Mouse (Mus musculus) gastrocnemius, postnatal 36 days (tissue): Measurements from ENCODE around the gene Fcmr. TPM values are rescaled to one million over a fixed set of nuclear protein-coding genes. Genes with fewer than 3 reads are reported as not detected.

ENCODE experiments used
- DNase-seq, 2 experiments: peaks; one replicate each; pipeline ENCODE4 v3.0.0; 2022
- intact Hi-C: fragments of 180-260 bp; cut with DNase I; formaldehyde crosslinking; loops from one replicate; pipeline ENCODE4 v1.15.1; 2025
- total RNA-seq, 2 experiments: library from RNA; stranded (reverse); gene quantifications; 2 replicates each; pipeline ENCODE4 v1.2.3; 2021

The Fcmr gene
- total RNA-seq, 2 experiments from 2014 or later: not detected

DNA sequence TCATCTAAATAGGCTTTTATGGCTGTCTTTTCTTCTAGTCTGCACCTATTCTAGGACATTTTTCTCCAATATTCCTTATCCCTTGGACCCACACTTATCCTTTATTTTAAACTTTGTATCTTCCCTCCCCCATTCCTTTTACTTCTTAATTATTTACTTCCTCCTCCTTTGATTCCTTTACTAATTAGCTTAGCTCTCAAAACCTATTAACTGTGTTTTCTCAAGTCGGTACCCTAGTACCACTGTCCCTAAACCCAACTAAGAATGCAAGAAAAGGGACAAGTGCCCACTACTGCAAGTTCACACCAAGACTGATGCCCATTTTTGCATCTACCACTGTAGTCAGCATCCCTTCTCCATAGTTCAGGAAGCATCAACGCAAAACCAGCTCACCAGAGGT lies 9.7 kb upstream of the Fcmr start:
- intact Hi-C loops: no loop called here
- DNase-seq: no peak

DNA sequence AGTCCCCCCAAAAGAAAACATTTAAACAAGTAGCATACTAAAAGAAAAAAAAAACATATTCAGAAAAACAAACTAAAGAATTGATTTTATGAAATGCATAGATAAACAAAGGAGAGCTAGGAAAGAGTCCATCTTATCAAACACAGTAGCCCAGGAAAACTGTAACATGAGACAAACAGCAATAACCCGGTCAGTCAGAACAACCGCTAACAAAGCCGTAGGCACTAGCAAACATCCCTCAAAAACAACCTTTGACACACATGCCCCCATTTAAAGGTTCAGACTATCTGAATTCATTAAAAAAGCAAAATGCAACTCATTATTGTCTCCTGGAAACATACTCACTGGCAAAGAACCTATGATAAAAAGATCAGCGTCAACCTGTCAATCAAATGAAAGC lies 8.0 kb upstream of the Fcmr start:
- intact Hi-C loops: no loop called here
- no peak for DNase-seq

DNA sequence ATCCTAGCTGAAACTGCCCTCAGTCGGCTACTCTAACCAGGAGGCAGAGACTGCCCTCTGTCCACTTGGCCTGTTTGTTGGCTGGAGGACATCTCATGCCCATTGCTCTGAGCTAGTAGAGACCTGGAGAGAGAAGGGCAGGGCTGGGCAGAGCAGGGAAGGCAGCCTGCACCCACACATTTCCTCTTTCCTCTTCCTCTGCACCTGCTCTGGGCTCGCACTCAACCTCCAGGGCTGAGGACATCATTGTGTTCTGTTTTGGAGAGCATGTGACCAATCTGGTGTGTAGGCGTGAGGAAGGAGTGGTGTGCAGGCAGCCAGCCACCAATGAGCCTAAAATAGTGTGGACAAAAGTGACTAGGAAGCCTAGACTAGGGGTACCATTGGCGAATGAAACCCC lies 1.2 kb upstream of the Fcmr start:
- intact Hi-C loops: no loop called here
- DNase-seq: no peak

DNA sequence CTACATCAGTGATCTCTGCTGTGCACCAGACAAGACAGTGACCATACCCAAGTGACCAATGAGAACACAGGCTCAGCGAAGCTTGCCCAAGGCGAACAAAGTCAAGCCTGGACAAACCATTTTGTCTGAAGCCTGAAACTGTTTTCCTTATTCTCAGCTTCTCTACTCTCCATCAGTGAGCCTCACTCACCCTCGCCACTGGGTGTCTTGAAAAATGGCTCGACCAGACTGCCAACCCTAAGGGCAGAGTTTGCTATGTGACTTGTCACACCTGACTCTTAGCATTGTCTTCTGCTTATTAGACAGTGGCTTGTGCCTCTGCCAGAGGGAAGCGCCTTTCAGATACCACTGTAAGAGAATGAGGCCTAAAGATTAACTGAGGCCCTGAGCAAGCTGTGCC lies 728 bp upstream of the Fcmr start:
- intact Hi-C loops: no loop called here
- DNase-seq: no peak

DNA sequence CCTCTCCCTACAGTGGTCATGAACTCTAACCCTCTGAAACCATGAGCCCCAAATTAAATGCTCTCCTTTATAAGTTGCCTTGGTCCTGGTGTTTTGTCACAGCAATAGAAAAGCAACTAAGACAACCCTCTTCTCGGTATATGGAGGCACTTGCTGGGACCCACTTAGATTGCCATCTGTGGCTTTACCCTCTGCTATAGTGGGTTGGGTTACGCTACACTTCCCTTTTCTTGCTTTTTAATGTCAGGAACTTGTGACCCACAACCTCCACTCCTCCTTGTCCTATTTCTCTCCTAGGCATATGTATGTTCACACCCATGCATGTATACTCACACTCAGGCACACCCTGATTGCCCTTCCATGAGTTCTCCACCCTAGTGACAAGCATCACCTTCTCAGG lies 7.4 kb downstream of the Fcmr start:
- intact Hi-C loops: loop anchor here (10.0 kb wide), 1 partner anchor 282 kb away; the partner anchor contains the start of gene Eif2d
- no peak for DNase-seq

DNA sequence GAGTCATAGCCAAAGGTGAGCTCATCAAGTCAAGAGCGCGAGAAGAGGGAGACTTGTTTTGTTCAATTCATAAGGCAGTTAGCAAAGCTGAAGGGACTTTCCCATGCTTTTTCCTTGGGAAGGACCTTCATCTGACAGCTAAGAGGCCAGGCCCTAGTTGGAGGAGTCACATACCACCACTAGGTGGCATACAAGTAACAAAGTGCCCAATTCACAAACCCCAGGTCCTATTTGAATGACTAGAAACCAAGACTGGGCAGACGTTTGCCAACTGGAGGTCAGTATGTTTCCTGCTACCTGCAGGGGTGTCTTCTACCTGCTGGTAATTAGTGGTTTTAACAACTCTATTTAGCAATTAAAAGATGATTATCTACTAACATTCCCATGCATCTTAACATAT lies 9.7 kb downstream of the Fcmr start:
- intact Hi-C loops: loop anchor here (2.0 to 10.0 kb wide), 4 partner anchors 104 to 386 kb away; partner anchors contain the start of gene Eif2d
- no peak for DNase-seq

DNA sequence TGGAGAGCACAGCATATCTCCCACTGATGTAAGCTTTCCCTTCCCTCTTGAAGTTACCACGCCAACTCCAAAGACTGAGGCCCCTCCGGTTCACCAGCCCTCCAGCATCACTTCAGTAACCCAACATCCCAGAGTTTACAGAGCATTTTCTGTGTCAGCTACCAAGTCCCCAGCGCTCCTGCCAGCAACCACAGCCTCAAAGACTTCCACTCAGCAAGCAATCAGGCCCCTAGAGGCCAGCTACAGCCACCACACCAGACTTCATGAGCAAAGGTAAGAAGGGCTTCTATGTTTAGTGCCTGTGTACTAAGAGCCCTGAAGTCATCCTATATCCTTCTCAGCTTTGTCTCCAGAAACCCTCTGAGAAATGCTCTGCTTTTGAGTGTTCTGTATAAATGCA lies 10.4 kb downstream of the Fcmr start:
- intact Hi-C loops: loop anchor here (2.0 to 10.0 kb wide), 4 partner anchors 103 to 385 kb away; partner anchors contain the start of gene Eif2d
- DNase-seq: no peak

DNA sequence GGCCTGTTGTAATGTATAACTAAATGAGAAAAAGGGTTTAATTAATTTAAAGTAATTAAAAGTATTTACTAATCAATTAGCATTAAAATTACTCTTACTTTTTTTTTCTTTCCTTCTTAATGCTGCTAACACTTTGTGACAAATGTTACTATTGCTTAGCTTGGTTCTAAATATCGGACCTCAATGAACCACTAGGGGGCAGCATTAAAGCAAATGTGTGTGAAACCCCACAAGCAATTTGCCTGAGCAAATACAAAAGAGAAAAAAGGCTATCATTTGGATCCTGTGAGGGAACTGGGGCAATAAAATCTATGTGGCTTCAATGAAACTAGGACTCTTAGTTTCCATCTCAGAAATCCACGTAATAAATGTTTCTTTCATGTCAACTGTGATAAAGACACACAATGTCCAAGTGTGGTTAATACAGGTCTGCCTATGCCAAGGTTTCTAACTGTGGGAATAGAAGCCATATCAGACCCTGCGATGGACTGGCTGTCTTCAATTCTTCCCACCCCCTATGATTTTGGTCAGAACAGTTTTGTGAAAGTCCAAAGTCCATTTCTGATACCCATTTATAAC lies 11.6 kb downstream of the Fcmr start:
- intact Hi-C loops: loop anchor here (10.0 kb wide), 1 partner anchor 278 kb away; the partner anchor contains the start of gene Eif2d
- peak in 1 of 2 experiments; percentile 18 for DNase-seq

DNA sequence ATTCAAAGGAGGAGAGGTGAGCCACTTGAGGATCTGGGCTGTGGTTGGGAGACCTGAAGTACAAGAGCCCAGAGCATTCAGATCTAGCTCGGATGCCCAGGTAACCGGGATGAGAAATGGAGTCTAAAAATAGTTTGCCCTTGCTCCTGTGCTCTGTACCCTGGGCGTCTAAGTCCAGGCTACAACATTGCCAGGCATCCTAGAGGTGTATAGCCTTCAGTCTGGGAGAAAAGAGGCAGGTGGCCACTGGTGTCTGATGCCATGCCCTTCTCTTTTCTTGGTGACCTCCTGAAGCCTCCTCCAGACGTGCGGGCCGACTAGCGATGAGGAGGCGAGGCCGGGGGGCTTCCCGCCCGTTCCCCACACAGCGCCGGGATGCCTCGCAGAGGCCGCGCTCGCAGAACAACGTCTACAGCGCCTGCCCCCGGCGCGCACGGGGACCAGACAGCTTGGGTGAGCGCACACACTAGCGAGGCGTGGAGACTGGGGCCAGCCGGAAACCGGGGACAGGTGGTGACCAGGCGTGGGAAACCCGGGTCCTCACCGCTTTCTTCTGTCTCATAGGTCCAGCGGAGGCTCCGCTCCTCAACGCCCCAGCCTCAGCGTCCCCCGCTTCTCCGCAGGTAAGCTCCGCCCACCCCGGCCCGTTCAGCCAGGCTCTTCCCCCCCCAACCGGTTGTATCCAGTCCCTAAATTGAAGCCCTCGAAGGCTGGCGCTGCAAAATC lies 12.6 kb downstream of the Fcmr start:
- intact Hi-C loops: loop anchor here (10.0 kb wide), 1 partner anchor 277 kb away; the partner anchor contains the start of gene Eif2d
- DNase-seq: no peak

DNA sequence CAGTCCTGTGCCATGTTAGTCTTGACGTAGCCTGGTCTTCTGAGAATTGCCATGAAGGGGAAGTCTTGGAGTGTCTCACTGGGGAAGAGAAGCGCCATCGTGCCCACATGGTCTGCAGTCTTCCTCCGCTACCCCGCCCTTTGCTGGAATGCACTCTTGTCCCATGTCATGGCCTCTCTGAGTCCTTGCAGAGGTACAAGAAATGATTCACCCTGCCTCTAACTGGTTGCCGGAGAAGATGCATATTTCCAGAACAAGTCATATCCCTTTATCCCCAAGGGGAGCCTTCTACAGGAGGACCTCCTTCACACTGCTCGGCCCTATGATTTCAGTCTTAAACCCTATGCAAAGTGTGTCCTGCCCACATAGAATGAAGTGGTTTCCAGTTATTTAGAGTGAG lies 14.5 kb downstream of the Fcmr start:
- intact Hi-C loops: loop anchor here (10.0 kb wide), 1 partner anchor 275 kb away; the partner anchor contains the start of gene Eif2d
- no peak for DNase-seq

DNA sequence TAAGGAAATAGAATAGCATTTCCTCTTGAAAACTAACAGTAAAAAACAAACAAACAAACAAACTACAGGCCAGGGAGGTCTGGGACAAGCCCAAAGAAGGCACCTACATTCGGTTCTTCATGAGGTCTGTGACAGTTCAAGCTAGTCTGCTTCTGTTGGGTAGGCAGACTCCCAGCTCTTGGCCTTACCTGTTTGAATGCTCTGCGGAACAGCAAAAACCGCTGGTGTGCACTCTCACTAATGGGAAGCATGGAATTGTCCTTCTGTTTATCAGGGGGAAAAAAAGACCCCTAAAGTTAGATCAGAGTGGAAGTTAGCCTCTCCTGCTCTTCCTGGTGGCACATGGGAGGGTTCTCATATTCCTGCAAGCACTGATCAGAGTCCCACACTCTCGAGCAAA lies 17.7 kb downstream of the Fcmr start:
- intact Hi-C loops: no loop called here

DNA sequence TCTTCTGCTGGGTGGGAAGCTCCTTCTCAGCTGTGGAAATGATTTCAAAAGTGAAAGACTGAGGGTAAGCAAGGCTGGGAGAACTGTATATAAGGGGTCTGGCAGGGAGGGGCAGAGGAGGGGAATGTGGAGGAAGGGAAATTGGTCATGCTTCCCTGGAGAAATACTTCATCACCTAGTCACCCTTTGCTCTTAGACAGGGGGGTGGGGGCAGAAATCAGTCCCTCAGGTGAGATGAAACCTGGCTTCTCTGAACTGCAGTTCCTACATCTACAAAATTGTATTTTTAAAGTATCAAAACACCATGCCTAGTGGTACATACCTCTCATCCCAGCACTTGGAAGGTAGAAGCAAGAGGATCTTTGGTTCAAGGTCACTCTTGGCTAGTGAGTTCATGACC lies 21.9 kb downstream of the Fcmr start, which contains the start of gene Il24:
Gene Il24, minus strand, starts transcription at position 101 of the 400 bp plus-strand sequence.
- no peak for DNase-seq

More for the DNA sequence above, 17.7 kb downstream of the Fcmr start:
- no peak for DNase-seq

DNA sequence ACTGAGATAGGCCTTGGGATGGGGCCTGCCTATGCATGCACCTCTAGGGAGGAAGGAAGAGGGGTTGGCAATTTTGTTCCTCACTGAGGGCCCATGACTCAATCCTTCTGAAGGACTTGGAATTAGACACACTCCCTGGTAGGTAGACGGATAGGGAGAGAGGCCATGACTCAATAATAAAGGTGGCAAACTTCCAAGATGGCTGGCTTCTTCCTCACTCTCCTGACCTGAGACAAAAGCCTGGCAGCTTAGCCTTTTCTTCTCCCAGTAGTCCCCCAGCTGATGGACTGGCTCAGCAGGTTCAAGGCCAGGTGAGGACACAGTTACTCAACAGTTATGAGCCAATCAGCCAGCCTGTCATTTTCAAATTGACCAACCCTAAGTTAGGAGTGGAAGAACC lies 27.0 kb downstream of the Fcmr start:
- intact Hi-C loops: no loop called here
- DNase-seq: no peak

More for the DNA sequence above, 21.9 kb downstream of the Fcmr start, which contains the start of gene Il24:
- intact Hi-C loops: no loop called here

DNA sequence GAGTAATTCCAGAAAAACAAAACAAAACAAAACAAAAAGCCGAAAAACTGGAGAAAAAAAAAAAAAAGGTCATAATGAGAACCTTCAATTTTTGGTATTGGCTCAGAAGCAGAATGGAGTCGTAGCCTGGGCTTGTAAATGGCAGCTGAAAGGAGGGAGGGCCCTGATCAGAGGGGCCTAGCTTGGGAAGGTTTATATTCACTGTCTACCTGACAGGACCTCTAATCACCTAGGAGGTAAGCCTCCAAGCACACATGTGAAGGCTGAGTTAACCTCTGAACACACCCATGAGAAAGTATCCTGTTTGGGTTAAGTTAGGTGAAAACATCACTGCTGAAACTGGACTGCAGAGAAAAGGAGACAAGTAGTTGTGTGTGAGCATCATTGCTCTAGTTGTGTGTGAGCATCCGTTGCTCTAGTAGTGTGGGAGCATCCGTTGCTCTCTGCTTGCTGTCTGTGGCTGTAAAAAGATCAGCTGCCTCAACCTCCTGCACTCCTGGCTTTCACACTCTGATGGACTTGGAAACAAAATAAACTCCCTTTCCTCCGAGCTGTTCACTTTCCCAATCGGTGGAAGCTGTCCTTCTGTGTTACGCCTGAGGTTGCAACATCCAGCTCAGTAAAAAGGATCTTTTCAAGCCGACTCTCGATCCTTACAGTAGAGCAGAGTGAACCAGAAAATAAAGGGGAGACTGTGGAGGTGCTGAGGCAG lies 28.0 kb downstream of the Fcmr start:
- no peak for DNase-seq
- intact Hi-C loops: no loop called here

DNA sequence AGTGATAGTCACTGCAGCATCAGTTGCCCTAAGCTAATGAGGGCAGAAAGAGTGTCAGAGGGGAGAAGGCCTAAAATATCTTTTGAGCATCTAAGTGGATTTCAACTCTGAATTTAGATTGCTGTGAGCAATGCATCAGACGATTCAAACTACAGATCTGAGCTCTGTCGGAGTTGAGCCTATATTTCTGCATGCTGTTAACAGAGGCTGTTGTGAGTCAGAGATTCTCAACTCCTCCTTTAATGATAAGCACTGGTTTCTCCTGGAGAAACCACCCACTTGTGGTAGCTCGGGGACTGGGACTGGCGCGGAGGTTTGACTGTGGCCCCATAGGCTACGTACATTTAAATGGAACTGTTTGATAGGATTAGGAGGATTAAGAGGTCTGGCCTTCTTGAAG lies 29.0 kb downstream of the Fcmr start:
- no peak for DNase-seq
- intact Hi-C loops: no loop called here

DNA sequence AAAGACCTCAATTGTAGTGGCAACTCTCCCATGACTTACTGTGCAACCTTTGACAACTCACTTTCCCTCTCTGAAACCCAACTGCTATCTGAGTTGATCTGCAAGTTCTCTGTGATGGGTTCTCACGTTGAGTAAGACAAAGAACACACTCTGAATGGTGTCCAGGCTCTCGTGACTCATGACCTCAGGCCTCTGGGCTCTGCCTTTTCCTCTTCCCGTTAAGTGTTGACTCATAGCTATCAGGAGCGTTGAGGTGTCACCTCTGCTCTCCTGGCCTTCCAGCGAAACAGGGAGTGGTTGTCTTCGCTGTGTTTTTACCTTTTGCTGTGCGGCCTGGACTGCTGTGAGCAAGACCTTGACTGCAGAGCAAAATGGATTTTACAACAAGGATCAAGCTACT lies 37.0 kb downstream of the Fcmr start:
- no peak for DNase-seq
- intact Hi-C loops: no loop called here

DNA sequence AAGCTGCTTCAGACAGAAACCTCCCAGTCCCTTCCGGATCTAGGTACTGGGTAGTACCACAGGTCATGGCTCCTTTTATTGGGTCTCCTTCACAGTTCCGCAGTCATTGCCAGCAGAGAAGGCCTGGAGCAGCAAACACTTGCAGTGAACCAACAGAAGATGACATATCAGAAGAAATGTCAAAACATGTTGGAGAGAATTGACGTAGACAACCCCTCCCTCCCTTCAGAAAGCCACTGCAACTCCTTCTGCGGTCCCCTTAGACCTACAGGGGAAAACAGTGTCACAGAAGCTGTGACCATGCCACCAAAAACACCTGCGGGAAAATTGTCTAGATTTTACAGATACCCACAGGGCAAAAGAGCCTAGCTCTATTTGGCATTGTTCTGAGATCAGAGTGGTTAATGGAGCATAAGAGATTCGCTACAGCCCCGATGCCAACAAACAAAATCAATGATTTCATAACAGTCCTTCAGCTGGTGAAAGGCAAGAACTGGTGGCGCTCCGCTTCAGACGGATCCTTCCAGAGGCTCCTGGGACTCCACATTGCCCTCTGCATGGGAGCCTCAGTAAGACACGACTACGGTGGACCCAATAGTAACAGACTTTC lies 46.0 kb downstream of the Fcmr start, which contains the start of gene Il20:
Gene Il20, minus strand, starts transcription at position 51 of the 610 bp plus-strand sequence.
- intact Hi-C loops: no loop called here
- no peak for DNase-seq

DNA sequence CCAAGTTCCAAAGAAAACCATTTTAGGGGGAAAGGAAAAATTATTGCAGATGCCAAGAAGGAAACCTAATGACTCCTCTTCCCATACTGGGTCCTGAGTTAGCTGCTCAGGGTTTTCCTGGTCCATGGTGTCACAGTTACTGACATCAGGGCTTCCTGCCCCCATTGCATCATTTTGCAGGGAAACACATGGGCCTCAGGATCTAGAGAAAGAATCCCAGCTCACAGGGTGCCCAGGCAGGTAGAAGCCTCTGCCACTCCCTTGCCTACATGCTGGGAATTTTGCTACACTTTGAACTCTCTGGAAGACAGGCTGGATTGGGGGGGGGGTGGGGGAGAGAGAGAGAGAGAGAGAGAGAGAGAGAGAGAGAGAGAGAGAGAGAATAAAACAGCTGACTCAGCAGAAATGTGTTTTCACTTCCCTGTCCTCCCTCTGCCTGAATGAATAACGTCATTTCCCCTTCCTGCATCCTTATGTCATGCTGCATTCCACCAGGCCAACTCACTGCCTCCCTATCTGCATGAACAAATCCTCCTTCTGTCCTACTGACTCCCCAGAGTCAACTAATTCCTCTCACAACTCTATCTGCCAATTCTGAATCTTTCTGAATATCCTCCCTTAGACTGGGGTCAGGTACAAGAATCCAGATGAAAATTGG lies 53.0 kb downstream of the Fcmr start:
- no peak for DNase-seq
- intact Hi-C loops: no loop called here

DNA sequence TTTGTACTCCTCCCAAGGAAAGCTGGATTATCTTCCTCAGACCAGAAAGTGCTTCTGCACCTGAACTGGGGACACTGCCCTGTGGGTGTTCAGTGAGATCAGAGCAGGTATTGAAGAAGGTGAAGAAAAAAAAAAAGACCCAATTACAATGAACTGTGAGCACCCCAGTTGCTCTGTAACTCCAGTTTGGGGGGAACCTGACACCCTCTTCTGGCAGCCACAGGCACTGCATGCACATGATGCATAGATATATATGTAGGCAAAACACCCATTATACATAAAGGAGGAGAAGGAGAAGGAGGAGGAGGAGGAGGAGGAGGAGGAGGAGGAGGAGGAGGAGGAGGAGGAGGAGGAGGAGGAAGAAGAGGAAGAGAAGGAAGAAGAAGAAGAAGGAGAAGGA lies 61.0 kb downstream of the Fcmr start:
- intact Hi-C loops: no loop called here
- DNase-seq: no peak
